Comparison of ENCODE assay signal across 13 mouse cellular contexts in genomic region chr8:127585618-127586017, GRCm38 (mm10).
"Had no signal": no experiment of that assay in that cellular context is flagged by ENCODE, and none has a peak within 500 bp of the region (broad histone marks: within the 10 kb centered on the region; RNA-seq: fewer than 3 reads in every experiment).

No protein-coding gene starts in this region.

- H3K4me2 ChIP-seq: liver, embryonic 11.5 days; liver, embryonic 15.5 days; midbrain, embryonic 13.5 days; stomach, embryonic 15.5 days had no signal

- ATAC-seq: intestine, embryonic 16.5 days; midbrain, embryonic 13.5 days had no signal

- H3K9me3 ChIP-seq: liver, embryonic 15.5 days; midbrain, embryonic 13.5 days; stomach, embryonic 15.5 days had no signal

- H3K27me3 ChIP-seq: liver, embryonic 15.5 days; midbrain, embryonic 13.5 days; stomach, embryonic 15.5 days had no signal

- H3K36me3 ChIP-seq: liver, embryonic 15.5 days; midbrain, embryonic 13.5 days; stomach, embryonic 15.5 days had no signal

- H3K4me1 ChIP-seq: liver, embryonic 15.5 days; stomach, embryonic 15.5 days had no signal

- H3K27ac ChIP-seq: liver, embryonic 15.5 days; midbrain, embryonic 13.5 days; stomach, embryonic 15.5 days had no signal

- H3K4me3 ChIP-seq: liver, embryonic 15.5 days; midbrain, embryonic 13.5 days; stomach, embryonic 15.5 days had no signal

- H3K9ac ChIP-seq: liver, embryonic 15.5 days; midbrain, embryonic 13.5 days; stomach, embryonic 15.5 days had no signal

- DNase-seq: kidney, adult 8-10 months; kidney, postnatal 25 days; layer of hippocampus, adult 9-11 months; left cerebral cortex, postnatal 4 days; lung, postnatal 10 days; right cerebral cortex, postnatal 14 days; thymus, adult 2 months; thymus, postnatal 25 days had no signal
